Mouse (Mus musculus) bone marrow, adult 2 months (tissue): ENCODE data around the gene Srgap3.

ENCODE experiments used
- CTCF ChIP-seq: fragments of 200-500 bp; IDR thresholded peaks from 2 replicates; pipeline ENCODE4 v1.5.1; 2011; ENCODE audit warnings: low read length, control low read depth; ENCODE audit not compliant: control insufficient read depth, insufficient read depth
- POLR2A ChIP-seq: fragments of 200-500 bp; IDR thresholded peaks from 2 replicates; pipeline ENCODE4 v1.6.1; 2011; ENCODE audit warnings: low read depth, mild to moderate bottlenecking, control low read depth, low read length, borderline replicate concordance; ENCODE audit not compliant: control insufficient read depth

- TF ChIP-seq POLR2A (no peak), CTCF (no peak)
Measured at GRCm38 (mm10) chr6:112932611-112933010, 14.5 kb downstream of the Srgap3 start.
